Mouse (Mus musculus) layer of hippocampus, postnatal 10 days (tissue): Measurements from ENCODE around the gene Ang5. TPM values are rescaled to one million over a fixed set of nuclear protein-coding genes. Genes with fewer than 3 reads are reported as not detected.

Experiments used
- total RNA-seq, 2 experiments: library from RNA; stranded (reverse); gene quantifications; 2 replicates each; pipeline ENCODE4 v1.2.3; 2021

The Ang5 gene
- total RNA-seq, 2 experiments from 2014 or later = not detected

Other genes starting within 250 kb of the Ang5 start
- not detected for gene Gm16506, start 229.6 kb upstream of the Ang5 start, total RNA-seq
- gene Gm6526, start 209.2 kb upstream of the Ang5 start, total RNA-seq = not detected
- not detected for gene Gm8180, start 172.3 kb upstream of the Ang5 start, total RNA-seq
- not detected for gene Ear1, start 81.6 kb upstream of the Ang5 start, total RNA-seq
- gene Ear10, start 33.5 kb upstream of the Ang5 start, total RNA-seq = not detected
- under 1 TPM; 0.18 to 0.48 TPM for gene Gm8113, start 31.7 kb upstream of the Ang5 start, total RNA-seq
- gene Ang6, start 45.2 kb downstream of the Ang5 start, total RNA-seq = not detected
- gene Ear2, start 145.6 kb downstream of the Ang5 start, total RNA-seq = not detected
- gene Gm3327, start 166.8 kb downstream of the Ang5 start, total RNA-seq = not detected
- gene Gm8212, start 240.6 kb downstream of the Ang5 start, total RNA-seq = not detected